ENCODE assay signal across 8 mouse cellular contexts in the genomic region with DNA sequence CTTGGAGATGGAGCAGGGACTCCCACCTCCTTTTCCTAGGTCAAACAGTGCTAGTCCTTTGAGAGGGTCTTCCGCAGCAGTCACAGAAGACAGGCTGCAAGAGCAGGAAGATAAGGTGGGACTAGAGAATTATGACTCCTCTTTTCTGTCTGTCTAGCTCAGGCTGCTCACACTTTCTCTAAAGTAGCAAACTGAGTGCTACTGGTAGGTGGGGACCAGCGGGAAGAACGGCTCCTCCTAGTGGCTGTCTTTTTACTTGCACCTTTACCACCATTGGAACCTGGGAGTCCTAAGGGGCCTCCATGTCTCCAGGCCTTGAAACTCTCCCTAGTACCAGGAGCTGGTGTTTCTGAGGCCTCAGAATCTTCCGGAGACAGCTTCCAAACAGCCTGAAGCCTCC. TPM values are rescaled to one million over a fixed set of nuclear protein-coding genes. Genes with fewer than 3 reads are reported as not detected.
DNase-seq lines count a peak whose midpoint lies in the region; ATAC-seq lines count a peak whose summit lies in the region.

No protein-coding gene starts in this region.

- intact Hi-C loops in heart, postnatal 14 days (cut with DNase I) = loop anchor here (1.0 to 5.0 kb wide), 2 partner anchors 101 to 118 kb away; no protein-coding TSS in a partner anchor

- peak overlapping the region; percentile 96 for H3K27ac ChIP-seq in lung, embryonic 15.5 days

- no peaks in the 10 kb centered on the region for H3K36me3 ChIP-seq in lung, embryonic 15.5 days

- no peaks in the 10 kb centered on the region for H3K9me3 ChIP-seq in lung, embryonic 15.5 days

- H3K27me3 ChIP-seq in lung, embryonic 15.5 days = no peaks in the 10 kb centered on the region

- peak; percentile 83 for DNase-seq in gastrocnemius, adult 18-20 months (ENCODE audit: low spot score)
- no peak for DNase-seq in gastrocnemius, postnatal 25 days
- DNase-seq in adrenal gland, postnatal 10 days = peak; percentile 81
- DNase-seq in embryo, embryonic 9.5 days (ENCODE audit: extremely low spot score) = peak; percentile 73
- DNase-seq in heart, postnatal 14 days = peak; percentile 66 to 86
- peak; percentile 62 for DNase-seq in layer of hippocampus, adult 9-11 months
- DNase-seq in skeletal muscle tissue, adult 2 months (ENCODE audit: low read depth, low spot score) = peak; percentile 72

- H3K4me1 ChIP-seq in lung, embryonic 15.5 days = peaks cover 54% of the 10 kb centered on the region

- H3K9ac ChIP-seq in lung, embryonic 15.5 days = no peak overlapping the region

- no peak overlapping the region for H3K4me2 ChIP-seq in lung, embryonic 15.5 days

- WGBS in lung, embryonic 15.5 days = 21% methylated on average over 4 of the region's 4 CpGs

- no peak overlapping the region for H3K4me3 ChIP-seq in lung, embryonic 15.5 days

- ATAC-seq in lung, embryonic 15.5 days (ENCODE audit: borderline replicate concordance, extremely low read depth, low FRiP score, low TSS enrichment) = no peak

RNA-seq across cellular contexts. Expression of a gene that starts 0.9 kb away (rescaled TPM):
- not detected for total RNA-seq in gastrocnemius, adult 18-20 months (2021)
- total RNA-seq in gastrocnemius, postnatal 25 days (2021) = not detected
- not detected for total RNA-seq in adrenal gland, postnatal 10 days (2021)
- not detected for total RNA-seq in heart, postnatal 14 days (2021)
- 0.34 and 0.87 TPM in 2 replicates for polyA plus RNA-seq in lung, embryonic 15.5 days (2015; fragmentation: Nextera tagmentation; extraction: Ambion mirVana)

RNA-seq across cellular contexts. Expression of a gene that starts 6.1 kb away (rescaled TPM):
- over 10,000 TPM; 19,257 to 20,060 TPM for total RNA-seq in gastrocnemius, adult 18-20 months (2021)
- total RNA-seq in gastrocnemius, postnatal 25 days (2021) = over 10,000 TPM; 16,193 to 17,938 TPM
- total RNA-seq in adrenal gland, postnatal 10 days (2021) = 100 to 1,000 TPM; 196 to 793 TPM
- total RNA-seq in heart, postnatal 14 days (2021) = 1 to 10 TPM; 5.7 to 7.8 TPM
- polyA plus RNA-seq in lung, embryonic 15.5 days (2015; fragmentation: Nextera tagmentation; extraction: Ambion mirVana) = 2.4 and 7.4 TPM in 2 replicates

RNA-seq across cellular contexts. Expression of a gene that starts 25.1 kb away (rescaled TPM):
- 10 to 100 TPM; 30.3 to 38.4 TPM for total RNA-seq in gastrocnemius, adult 18-20 months (2021)
- 10 to 100 TPM; 43.2 to 60.3 TPM for total RNA-seq in gastrocnemius, postnatal 25 days (2021)
- total RNA-seq in adrenal gland, postnatal 10 days (2021) = 10 to 100 TPM; 26.7 to 39.3 TPM
- 10 to 100 TPM; 63.5 to 77.2 TPM for total RNA-seq in heart, postnatal 14 days (2021)
- 125 and 130 TPM in 2 replicates for polyA plus RNA-seq in lung, embryonic 15.5 days (2015; fragmentation: Nextera tagmentation; extraction: Ambion mirVana)

RNA-seq across cellular contexts. Expression of a gene that starts 47.7 kb away (rescaled TPM):
- 100 to 1,000 TPM; 445 to 450 TPM for total RNA-seq in gastrocnemius, adult 18-20 months (2021)
- total RNA-seq in gastrocnemius, postnatal 25 days (2021) = 100 to 1,000 TPM; 317 to 434 TPM
- total RNA-seq in adrenal gland, postnatal 10 days (2021) = 100 to 1,000 TPM; 603 to 610 TPM
- total RNA-seq in heart, postnatal 14 days (2021) = 100 to 1,000 TPM; 572 to 613 TPM
- 272 and 299 TPM in 2 replicates for polyA plus RNA-seq in lung, embryonic 15.5 days (2015; fragmentation: Nextera tagmentation; extraction: Ambion mirVana)

RNA-seq across cellular contexts. Expression of a gene that starts 53.1 kb away (rescaled TPM):
- total RNA-seq in gastrocnemius, adult 18-20 months (2021) = 1 to 10 TPM; 1.1 to 2.4 TPM
- total RNA-seq in gastrocnemius, postnatal 25 days (2021) = 1 to 10 TPM; 4.0 to 5.6 TPM
- total RNA-seq in adrenal gland, postnatal 10 days (2021) = 1 to 10 TPM in 1 of 2 experiments, under 1 TPM in 1; 0.73 to 3.7 TPM
- 1 to 10 TPM; 2.4 to 6.7 TPM for total RNA-seq in heart, postnatal 14 days (2021)
- polyA plus RNA-seq in lung, embryonic 15.5 days (2015; fragmentation: Nextera tagmentation; extraction: Ambion mirVana) = 0.39 and 0.72 TPM in 2 replicates

Comparison
In these comparisons a context has a peak if more than half of its experiments do, and no peak if none do; other contexts are left out.
1. RNA of a gene that starts 6.1 kb away (total RNA-seq): 19,257 to 20,060 TPM in gastrocnemius, adult 18-20 months, 16,193 to 17,938 TPM in gastrocnemius, postnatal 25 days and 196 to 793 TPM in adrenal gland, postnatal 10 days; 5.7 to 7.8 TPM in heart, postnatal 14 days; every median in the first group is over 10 times any median in the second.